Mouse (Mus musculus) right cerebral cortex, postnatal 4 days (tissue): Measurements from ENCODE around the gene Cemip.

Source experiments
- DNase-seq: peaks from one replicate; pipeline ENCODE4 v3.0.0-alpha.2; 2022

Gene Cemip

GRCm38 (mm10) chr7:83886366-83887129 lies 199.8 kb downstream of the Cemip start:
- DNase-seq, result no peak

DNA sequence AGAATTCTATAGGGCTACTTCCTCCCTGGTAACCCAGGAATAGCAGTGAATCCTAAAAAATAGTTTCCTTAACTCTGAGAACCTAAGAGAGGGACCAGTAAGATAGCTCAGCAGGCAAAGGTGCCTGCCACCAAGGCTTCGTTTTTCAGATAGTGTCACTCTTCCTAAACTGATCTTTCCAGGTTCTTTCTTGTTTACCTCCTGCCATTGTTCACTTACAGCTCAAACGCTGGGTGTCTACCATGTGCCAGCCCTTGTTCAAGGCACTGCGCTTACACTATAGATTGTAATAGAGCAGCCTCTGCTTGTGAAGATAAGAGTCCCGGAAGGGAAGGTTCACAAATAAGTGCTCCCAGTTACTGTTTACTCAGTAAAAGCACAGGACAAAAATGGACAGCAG lies 200.5 kb downstream of the Cemip start:
- no peak for DNase-seq

DNA sequence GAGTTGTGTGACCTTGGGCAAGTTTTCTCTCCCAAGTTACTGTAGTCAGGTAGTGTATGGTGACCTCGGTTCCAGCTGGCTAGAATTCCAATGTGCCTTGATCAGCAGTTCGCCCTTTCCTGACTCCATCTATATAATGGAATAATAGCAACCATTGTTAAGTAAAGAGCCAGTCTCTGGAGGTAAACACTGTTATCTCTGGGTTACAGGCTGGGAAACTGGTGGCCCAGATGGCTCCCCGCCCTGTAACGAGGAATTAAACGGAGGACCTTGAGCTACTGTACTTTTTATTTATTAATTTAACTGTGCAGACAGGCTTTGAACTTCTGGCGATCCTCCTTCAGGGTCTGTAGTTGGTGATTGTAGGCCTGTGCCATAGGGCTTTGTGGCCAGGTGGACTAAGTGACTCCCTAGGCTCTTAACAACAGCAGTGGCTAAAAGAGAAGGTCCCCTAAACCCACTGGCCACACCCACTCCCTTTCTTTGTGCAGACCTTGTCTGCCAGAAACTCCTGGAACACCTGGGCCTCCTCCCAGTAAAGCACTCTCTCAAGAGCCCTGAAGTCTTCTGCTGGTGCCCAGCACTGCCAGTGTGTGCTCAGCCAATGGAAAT lies 201.3 kb downstream of the Cemip start:
- DNase-seq, result no peak

DNA sequence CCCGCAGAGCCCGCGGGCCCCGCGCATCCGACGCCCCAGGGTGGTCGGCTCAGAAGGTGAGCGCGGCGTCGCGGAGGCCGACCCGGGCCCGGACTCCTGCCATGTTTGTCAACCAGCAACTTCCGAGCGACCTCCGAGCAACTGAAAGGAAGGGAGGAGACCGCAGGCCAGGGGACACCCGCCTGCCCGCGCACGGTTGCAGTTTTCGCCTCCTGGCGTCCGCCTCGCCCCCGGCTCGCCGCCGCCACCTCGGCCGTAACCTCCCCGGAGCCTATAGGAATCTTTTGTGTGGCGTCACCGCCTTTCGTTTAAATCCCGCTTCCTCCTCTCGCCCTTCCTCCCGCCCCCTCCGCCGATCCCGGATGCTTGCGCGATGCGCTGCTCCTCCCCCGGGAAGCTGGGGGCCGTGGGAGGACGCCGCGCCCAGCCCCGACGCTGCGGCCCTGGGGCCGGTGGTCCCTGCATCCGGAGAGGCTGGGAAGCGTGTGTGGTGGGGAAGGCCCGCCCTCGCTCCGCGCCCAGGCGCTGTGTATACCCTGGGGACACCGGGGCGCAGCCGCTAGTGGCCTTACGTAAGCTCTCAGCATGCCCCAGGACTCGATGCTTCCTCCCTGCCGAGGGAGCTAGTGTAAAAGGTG lies 202.2 kb downstream of the Cemip start, which contains the start of the genes Tlnrd1 and Mesd:
Gene Tlnrd1 (minus strand): TSS at position 285 of the 638 bp plus-strand sequence.
Gene Mesd (plus strand): TSS at position 446 of the 638 bp plus-strand sequence.
- DNase-seq, result peak; percentile 86

- peak; percentile 55 for DNase-seq
These were observed 202.9 kb downstream of the Cemip start for GRCm38 (mm10) chr7:83883276-83884020.
